Mouse (Mus musculus): ENCODE measurements around the gene Wnt1. TPM values are rescaled to one million over a fixed set of nuclear protein-coding genes. Genes with fewer than 3 reads are reported as not detected.
"Not testable (repeated sequence)": the region's sequence is repeated elsewhere in the genome, so short reads cannot be mapped to it uniquely, and the experiment has no call there.

The Wnt1 gene
- total RNA-seq, 2 experiments from 2014 or later: not detected

DNA sequence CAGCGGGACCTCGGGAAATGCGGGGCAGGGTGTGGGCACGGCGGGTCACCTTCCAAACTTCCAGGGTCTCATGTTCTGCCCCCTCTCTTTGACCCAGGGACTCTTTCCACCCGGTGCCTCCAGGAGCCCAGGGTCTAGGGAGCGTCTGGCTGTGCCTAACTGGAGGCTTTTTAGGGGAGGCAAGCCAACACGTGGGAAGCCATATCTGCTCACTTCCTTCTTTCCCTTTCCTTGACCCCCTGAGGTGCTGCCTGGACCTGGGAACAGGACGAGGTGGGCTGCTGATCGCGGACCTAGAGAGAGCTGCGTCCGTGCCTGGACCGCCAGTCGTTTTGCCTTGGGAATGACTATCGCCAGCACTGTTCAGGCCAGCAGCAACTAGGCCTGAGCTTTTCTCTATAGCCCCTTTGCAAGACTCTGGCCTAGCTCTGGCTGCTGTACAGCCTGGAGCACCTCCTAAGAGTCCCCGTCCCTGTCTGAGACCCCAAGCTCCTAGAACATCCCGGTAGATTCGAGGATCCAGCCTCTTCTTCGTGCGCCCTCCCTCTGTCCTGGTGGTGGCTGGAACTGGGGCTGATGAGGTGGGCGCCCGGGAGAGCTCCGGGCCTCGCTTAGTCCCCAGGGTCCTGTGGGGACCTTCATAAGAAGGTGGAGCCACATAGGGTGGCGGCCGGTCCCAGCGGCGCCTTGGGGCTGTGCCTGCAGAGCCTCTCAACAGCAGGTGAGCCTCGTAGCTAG lies 16.6 kb downstream of the Wnt1 start:
- peak in 1 of 2 experiments; percentile 18 for DNase-seq

DNA sequence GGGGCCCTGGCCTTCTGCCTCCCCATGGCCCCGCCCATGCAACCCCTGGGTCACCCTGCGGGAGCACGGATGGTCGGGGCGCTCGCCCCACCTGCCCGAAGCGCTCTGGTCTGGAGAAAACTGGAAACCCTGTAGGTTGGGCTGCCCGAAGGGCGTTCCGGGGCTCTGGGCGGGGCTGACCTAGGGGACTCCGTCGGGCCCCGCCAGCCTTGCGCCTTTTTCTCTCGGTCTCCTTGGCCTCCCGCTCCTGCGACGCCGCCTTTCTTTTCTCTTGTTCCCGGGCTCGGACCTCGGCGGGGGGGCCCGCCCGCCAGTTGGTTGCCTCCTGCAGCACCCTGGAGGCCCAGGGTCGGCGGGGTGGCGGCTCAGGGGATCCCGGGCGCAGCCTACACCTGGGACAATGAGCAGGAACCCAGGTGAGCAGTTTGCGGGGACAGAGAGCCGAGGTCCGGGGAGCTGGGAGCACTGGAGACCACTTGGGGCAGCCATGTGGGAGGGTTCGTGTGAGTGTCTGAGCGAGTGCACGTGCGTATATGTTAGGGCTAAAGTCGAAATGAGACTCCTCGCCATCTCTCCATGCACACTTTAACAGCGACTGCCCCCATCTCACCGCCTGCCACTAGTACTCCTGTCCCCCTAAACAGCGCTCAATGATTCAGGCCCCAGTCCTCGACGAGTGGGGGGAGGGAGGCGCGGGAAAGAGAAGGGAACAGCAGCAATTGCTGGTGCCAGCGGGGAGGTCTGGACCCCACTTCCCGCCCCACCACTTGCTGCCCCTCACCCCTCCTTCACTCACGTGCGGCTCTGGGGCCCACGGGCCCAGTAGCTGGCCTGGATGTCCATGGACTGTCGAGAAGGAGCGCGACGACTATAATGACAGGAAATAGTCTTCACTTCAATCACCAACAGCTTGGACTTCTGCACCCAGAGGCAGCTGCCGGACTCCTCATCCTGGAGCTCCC lies 17.4 kb downstream of the Wnt1 start:
- DNase-seq: peak in 1 of 2 experiments; percentile 39

DNA sequence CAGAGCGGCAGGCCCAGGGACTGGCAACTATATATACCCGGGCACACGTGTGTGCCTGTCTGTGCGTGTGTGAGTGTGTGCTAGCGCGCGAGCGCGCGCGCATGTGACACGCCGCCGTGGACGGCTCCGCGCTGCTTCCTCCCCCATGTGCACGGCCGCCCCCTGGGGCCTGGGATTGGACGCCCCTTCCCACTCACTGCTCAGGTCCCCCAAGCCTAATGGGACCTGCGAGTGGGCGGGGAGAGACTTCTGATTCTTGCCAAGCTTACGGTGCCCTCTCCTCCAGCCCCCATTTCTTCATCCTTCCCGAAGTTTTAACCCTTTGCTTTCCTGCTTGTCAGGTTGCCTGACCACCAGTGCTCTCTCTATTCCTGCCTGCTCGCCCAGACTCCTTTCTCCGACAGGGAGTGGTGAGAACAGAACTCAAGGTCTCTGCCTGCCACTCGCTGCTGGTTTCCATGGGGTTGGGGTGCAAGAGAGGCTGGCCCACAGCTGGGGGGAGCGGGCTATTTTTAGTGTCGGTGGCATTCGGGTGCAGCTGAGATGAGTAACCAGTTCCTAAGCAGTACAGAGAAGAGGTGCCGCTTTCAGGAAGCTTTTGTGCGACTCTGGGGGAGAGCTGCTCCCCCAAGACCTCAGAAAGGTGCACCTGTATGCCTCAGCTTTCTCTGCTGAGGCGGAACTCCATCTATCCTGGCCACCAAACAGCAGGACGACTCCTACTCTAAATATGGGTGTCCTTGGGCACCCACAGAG lies 18.4 kb downstream of the Wnt1 start:
- DNase-seq: peak; percentile 65 to 75

DNA sequence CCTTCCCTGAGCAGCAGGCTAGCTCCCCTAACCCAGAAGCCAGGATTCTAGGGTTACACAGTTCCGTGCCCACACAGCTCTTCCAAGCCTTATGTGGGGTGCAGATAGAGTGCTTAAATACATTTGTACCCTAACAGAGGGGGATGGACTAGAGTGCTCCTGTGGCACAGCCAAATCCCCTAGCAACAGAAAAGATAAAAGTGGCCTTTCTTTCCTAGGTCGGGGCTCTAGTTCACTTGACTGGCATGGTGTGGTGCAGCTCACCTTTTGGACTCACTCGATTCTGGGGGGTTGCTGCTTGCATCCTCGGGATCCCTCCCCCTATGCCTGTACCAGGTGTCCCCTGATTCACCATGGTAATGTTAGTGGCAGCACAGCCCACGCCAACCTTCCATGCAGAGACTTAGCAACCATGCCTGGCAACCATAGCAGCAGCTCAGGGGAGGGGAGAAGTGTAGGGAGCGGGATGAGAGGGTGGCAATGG lies 19.0 kb downstream of the Wnt1 start:
- DNase-seq: no peak

DNA sequence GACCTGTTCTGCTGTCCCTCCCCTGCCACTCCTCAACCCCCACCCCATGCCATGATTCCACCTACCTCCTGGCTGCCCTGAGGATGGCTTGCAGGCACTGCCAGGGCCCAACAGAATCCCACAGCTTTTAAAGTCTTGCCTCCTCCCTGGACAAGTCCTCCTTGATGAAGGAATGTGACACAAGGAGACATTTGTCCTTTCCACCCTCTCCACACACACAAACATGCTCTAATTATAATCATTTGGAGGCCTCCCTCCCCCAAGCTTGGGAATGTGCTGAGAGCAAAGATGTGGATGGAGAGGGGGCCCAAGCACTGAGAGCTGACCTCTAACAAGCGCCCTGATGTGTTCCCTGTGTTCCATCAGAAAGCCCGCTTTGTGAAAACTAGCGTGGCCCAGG lies 19.7 kb downstream of the Wnt1 start, which contains the start of gene Ddn:
TSS of gene Ddn (minus strand) at position 101 of the 400 bp plus-strand sequence.
- DNase-seq: no peak

DNA sequence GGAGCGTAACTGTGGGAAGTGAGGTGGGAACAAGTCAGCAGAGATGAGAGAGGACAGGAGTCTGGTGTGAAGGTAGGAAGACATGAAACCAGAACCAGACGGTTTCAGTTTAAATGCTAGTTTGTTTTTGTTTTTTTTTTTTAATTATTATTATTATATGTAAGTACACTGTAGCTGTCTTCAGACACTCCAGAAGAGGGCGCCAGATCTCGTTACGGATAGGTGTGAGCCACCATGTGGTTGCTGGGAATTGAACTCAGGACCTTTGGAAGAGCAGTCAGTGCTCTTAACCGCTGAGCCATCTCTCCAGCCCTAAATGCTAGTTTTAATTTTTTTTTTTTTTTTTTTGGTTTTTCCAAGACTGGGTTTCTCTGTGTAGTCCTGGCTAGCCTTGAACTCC lies 20.6 kb downstream of the Wnt1 start:
- DNase-seq: not testable (repeated sequence)

DNA sequence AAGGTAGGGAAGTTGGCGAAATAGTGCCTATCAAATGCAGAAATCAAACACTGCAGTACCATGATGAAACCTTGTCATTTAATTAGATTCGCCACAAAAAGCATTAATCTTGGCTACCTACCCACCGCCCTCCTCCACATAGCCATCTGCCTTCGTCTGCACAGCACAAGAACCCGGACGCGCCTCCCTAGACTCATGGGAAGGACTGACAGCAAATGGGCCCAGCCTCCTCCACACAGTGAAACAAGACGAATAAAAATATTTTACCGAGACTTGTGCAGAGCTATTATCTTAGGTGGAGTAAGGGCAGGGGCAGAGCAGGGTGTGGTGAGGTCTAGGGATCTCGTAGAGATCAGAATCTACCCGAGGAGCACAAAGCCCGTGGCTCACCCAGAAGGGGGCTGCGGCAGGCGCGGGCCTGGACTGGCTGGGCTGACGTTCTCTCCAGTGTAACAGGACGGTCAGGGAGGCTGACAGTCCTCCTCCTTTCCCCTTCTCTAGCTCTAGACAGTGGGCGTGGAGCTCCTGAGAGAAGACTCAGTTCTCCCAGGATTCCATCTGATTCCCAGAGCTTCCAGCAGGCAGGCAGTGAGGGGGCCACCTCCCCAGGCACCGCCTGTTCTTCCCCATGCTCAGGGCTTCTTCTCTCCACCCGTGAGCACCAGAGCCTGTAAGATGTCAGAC lies 23.2 kb downstream of the Wnt1 start:
- DNase-seq: no peak

DNA sequence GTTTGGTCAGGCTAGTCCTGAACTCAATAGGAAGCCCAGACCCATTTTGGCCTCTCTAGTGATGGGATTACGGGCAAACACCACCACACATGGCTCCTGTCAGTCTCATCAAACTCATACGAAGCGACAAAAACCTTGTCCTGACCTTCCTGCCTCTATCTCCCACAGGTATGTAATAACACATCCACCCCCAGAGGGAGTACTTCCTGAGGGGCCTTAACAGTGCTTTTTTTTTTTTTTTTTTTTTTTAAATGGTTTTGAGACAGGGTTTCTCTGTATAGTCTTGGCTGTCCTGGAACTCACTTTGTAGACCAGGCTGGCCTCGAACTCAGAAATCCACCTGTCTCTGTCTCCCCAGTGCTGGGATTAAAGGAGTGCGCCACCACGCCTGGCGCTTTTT lies 28.5 kb downstream of the Wnt1 start:
- no peak for DNase-seq

DNA sequence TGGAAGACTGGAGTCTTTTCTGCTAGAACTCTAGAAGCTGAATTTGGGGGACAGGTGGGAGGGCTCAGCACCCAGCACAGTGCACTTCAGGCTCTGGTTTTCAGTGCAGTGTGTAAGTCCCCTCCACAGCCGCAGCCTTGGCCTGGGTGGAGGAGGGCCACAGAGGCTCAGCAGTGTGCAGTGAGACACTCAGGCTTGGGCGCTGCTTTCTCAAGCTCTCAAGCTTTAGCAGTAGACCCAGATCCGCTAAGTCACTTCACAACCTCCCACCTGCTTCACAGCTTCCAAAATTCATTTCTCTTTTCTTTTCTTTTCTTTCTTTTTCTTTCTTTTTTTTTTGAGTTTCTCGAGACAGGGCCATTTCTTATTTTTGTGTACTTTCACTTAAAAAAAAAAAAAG lies 31.3 kb downstream of the Wnt1 start:
- DNase-seq: no peak

DNA sequence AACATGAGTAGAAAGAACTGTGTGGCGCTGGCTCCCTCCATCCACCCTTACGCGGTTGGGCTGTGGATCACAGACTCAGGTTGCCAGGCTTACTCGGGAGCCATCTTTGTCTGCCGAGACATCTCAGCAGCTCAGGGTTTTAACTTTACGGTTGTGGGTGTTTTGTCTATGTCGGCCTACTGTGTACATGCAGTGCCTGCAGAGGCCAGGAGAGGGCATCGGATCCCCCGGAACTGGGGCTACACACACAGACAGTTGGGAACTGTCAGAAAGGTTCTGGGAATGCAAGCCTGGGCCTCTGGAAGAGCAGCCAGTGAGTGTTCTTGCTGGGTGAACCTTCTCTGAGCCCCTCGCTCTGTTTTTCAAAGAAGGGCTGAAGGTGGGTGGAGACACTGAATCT lies 31.7 kb downstream of the Wnt1 start:
- DNase-seq: peak in 1 of 2 experiments; percentile 46

DNA sequence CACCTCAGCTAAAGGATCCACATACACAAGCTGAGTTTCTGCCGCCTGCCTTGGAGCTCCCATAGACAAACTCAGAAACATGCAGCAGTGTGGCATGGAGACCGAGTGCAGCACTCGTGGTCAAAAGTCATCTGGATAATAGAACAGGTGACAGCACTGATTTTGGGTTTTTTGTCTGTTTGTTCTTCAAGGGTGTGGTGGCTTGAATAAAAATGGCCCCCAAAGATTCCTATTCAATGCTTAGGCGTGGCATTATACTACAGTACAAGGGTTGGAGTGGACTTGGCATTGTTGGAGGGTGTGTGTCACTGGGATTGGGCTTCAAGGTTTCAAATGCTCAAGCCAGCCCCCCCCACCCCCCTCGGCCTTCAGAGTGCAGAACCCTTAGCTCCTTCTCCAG lies 32.5 kb downstream of the Wnt1 start:
- no peak for DNase-seq

DNA sequence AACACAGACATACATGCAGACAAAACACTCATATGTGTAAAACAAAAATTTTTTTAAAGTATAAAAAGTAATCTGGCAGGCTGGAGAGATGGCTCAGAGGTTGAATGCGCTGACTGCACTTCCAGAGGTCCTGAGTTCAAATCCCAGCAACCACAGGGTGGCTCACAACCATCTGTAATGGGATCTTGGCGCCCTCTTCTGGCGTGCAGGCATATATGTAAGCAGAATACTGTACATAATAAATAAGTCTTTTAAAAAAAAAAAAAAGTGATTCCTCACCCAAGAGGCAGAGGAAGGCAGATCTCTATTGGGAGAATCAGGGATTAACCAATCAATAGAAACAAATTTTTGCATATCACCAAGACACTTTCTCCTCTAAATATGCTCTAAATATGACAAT lies 33.8 kb downstream of the Wnt1 start:
- DNase-seq: no peak

DNA sequence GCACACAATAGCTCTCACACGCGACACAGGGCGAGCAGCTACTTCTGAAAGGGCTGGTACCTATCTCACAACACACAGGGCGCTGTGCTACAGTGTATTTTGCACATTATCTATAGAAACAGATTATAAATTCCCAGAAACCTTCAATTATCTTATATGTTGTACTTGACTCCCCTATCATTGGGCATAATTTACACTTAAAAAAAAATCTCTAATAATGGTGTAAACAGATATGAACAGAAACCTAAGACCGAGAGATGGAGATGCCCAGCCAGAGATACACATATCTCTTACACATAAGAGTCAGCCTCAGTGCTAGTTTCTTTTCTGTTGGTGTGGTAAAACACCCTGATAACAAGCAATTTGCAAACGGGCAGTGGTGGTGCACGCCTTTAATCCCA lies 38.0 kb downstream of the Wnt1 start:
- DNase-seq: no peak

DNA sequence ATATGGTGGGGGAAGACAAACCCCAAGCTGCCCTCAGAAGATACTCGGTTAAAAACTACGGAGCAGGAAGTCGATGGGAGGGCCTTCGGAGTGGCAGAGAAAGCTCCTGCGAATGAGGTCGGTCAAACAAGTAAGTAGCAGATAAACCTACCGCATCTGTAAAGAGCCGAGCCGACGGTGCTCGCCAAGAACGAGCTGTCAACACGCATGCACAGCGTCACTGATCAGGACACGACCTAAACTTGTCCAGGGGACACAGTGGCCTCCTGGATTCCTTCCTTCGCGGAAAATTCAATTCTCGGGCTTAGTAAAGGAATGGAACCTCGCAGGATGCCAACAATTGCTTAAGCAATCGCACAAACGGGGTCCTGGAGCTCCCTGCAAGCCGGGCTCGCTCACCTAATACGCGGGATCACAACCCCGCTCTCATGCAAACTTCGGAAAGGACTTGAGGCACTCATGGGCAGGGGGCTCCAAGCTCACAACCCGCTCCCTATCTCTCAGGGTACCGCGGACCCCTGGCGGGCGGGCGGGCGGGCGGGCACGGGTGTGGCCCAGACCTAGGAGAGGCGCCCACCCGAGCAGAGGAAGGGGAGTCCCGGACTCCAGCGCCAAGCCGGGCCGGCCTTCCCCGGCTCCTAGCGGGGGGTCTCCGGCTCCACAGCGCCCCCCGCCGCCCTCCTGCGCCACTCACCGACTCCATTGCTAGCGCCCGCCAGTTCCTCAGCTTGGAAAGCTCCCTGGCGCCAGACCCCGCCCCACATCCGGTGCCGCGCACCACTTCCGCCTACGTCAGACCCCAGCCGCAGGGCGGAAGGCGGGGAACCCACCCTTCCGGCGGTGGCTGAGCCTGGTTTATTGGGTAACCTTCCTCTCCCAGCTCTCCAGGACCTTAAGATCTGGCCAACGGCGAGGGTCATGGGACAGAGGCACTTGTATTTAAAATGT lies 41.4 kb downstream of the Wnt1 start, which contains the start of gene Prkag1:
TSS of gene Prkag1 (minus strand) at position 786 of the 948 bp plus-strand sequence.
- peak; percentile 99 for DNase-seq

DNA sequence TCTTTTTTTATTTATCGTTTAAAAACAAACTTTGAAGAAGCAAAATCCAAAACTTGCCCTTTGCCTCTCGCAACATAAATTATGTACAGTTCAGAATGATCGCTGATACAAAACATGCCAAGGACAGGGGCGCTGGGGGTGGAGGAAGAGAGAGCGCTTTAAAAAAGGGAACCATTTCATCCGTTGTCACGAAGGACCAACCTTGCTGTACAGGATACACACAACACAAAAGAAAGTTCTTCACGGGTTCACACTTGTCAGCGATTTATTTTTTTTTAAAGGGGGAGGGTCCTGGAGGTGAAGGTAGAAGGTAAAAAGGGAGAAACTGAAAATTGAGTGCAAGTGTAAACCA lies 42.0 kb downstream of the Wnt1 start:
- DNase-seq: no peak

DNA sequence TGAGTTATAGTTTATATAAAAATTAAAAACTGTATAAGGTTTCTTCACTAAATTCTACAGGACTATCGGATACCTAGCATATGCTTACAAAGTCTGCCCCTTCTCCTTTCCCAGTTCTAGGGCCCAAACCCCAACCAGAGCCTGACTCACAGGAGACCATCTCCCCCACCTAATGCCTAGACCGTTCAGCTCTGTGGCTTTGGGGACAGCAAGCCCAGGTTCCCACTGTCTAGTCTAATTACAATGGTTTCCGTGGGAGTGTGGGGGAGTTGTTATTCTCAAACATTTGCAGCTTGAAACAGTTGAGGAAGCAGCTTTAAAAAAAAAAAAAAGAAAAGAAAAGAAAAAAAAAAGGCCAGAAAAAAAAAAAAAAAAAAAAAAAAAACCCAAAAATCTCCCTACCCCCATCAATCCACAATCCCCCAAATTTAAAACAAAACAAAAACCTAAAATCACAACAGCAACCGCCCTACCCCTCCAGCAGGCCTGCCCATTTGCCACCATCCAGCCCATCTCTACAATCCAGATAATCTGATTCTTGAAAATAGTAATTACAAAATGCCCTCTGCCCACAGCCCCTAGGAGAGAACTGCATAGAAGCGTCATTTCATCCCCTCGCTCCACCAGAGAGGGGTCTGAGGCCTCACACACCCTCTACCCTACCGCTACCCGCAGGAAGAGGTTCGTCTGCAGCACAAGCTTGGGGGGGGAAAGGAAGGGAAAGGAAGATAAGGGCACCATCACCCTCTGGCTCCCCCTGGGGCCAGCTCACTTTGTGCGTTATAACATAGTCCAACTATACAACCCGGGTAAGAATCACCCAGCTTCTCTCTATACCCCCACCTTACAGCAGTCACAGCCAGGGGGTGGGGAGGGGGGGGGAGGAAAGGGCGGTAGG lies 42.8 kb downstream of the Wnt1 start:
- no peak for DNase-seq

DNA sequence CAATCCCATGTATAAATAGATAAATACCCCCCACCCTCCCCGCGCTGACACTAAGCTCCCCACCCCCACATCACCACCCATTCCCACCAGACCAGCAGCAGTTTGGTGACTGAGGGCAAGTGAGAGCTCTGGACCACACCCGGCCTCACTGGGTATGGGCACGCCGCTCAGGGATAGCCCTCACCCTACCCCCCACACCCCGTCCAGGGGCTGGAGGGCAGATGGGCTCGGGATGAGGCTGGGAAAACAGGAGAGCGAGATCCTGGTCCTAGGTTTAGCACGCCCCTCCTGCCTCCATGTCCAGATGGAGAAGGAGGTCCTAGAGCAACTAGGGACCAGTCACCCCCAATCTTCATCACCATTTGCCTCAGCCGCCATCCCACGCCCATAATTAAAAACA lies 43.6 kb downstream of the Wnt1 start:
- no peak for DNase-seq

DNA sequence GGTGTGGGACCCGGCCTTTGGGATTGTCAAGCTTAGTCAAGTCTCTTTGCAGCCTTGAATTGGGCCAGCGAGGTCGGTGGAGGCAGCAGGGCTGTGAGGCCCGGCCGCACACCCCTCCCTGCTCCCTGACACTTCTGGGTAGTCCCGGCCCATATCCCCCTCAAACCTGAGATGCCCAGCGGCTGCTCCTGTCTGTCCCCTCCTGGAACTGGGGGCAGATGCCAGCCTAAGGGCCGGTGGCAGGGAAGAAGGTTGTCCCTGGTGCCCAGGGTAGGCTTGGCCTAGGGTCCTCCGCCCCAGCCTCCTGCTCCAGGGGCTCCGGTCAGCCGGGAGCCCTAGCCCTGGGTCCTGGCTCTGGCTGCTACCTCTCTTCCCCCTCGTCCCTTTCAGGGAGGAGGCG lies 44.4 kb downstream of the Wnt1 start:
- DNase-seq: no peak

DNA sequence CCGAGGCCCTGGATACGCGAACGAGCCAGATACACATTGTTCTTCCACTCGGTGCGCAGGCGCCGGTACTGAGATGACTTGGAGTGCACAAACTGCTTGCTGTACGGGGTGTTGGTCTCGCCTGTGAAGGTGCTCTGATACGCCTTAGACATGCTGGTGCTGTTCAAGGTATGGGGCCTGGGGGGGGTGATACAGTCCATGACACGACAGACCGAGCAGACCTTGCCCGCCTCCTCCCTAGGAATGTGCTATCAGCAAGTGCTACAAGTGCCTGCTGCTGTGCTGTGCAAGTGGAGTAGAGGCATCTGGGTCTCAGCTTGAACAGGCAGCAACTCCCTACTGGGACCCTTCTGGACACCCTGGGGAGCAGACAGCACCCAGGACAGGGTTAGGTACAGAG lies 45.6 kb downstream of the Wnt1 start:
- no peak for DNase-seq

Measured in adrenal gland, postnatal 36 days (tissue).